Mouse (Mus musculus): Measurements from ENCODE around the gene Klhl7. TPM values are rescaled to one million over a fixed set of nuclear protein-coding genes. Genes with fewer than 3 reads are reported as not detected.

Gene Klhl7
- polyA plus RNA-seq (2015; fragmentation: Nextera tagmentation; extraction: Ambion mirVana): 31.0 and 31.2 TPM in 2 replicates

DNA sequence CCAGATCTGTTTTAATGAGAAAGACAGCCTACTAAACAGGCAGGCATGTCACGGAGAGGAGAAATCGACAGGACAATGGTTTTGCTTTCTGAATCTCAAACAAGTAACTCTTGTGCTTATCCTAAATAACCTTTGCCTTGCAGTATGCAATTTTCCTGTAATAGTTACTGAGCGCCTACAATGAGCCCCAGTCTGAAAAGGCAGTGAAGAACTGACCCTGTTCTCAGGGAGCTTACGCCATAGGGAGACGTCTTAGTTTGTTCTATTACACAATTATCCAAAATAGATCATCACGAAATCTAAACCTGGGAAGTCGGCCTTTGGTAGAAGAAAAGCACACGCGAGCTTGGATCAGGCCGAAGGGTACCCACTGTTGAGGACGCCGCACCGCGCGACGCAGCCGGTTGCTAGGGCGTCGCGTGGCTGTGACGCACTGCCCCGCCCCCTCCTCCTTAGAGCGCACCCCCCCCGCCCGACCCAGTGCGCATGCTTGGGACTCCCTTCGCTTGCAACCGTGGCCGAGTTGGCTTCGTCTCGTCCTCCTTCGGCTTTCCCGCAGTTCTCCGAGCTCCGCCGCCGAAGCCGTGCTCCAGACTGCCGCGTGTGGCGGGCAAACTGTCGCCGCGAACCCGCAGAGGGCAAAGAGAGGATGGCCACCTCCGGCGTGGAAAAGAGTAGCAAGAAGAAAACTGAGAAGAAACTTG, at the start of gene Klhl7:
Gene Klhl7 (plus strand): TSS at position 500 of the 704 bp plus-strand sequence.
- H3K27ac ChIP-seq (ENCODE audit: low read length): peak within 1 kb of the TSS; percentile 90
- WGBS: 1% methylated on average over 47 of the region's 47 CpGs
- H3K27me3 ChIP-seq (replicated peaks; ENCODE audit: control insufficient read depth, insufficient read depth, low read length): no peaks in the 10 kb centered on the region
- ATAC-seq: peak; percentile 97
- peak within 1 kb of the TSS; percentile 62 for H3K4me2 ChIP-seq (ENCODE audit: low read depth, low read length)
- no peaks in the 10 kb centered on the region for H3K36me3 ChIP-seq (ENCODE audit: control insufficient read depth, insufficient read depth, low read length)
- H3K9me3 ChIP-seq (ENCODE audit: control insufficient read depth, low read length): no peaks in the 10 kb centered on the region
- no peaks in the 10 kb centered on the region for H3K4me1 ChIP-seq (ENCODE audit: control insufficient read depth, insufficient read depth, low read length)
- peak within 1 kb of the TSS; percentile 87 for H3K9ac ChIP-seq (ENCODE audit: low read depth, low read length)
- H3K4me3 ChIP-seq (ENCODE audit: low read length): peak within 1 kb of the TSS; percentile 77

DNA sequence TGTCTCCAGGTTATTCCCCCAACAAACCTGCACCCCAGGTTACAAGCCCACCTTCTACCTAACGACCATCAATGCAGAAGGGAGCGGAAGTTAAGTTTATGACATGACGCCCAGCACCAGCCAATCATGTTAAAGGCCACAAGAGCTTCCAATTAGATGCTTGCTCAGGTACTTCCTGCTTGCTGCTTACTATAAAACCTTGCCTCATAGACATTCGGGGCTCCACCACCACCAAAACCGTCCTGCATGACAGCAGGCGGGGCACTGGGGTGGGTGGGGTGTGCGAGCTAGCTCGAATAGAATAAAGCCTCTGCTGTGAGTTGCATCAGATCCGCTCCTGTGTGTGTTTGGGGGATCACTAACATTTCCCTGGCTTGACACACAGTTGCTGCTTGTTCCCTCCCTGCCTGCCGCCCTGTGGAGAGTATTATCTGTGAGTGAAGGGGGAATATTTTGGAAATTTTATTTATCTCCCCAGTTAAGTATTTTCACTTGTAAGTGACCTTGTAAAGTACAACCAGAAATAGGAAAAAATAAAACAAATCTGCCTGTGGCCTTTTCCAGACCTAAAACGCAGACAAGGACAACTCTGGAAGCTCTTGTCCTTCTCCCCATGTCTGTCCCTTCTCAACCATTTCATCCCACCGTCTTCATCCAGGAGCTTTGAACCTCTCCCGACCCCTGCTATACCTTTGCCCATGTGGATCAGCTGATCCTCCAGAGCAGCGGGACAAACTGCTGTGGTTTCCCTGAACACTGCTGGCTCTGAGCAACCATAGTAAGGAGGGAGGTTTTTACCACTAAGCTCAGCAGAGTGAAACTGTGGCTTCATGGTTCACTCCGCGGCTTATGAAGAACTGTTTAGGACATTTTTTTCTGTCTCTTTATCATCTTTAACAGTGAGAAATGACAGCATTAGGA, 48.4 kb upstream of the Klhl7 start:
- Histone ChIP-seq H3K4me1 (ENCODE audit: control insufficient read depth, insufficient read depth, low read length) (0 out of 2 replicates have a peak, but pooled peaks cover 6% of the 10 kb centered on the region), H3K9me3 (ENCODE audit: control insufficient read depth, low read length) (no peaks in the 10 kb centered on the region), H3K27me3 (replicated peaks; ENCODE audit: control insufficient read depth, insufficient read depth, low read length) (no peaks in the 10 kb centered on the region), H3K9ac (ENCODE audit: low read depth, low read length) (no peak overlapping the region), H3K4me2 (ENCODE audit: low read depth, low read length) (no peak overlapping the region), H3K27ac (ENCODE audit: low read length) (no peak overlapping the region), H3K36me3 (ENCODE audit: control insufficient read depth, insufficient read depth, low read length) (no peaks in the 10 kb centered on the region), H3K4me3 (ENCODE audit: low read length) (no peak overlapping the region)
- WGBS: 57% methylated on average over 16 of the region's 16 CpGs
- ATAC-seq: no peak

DNA sequence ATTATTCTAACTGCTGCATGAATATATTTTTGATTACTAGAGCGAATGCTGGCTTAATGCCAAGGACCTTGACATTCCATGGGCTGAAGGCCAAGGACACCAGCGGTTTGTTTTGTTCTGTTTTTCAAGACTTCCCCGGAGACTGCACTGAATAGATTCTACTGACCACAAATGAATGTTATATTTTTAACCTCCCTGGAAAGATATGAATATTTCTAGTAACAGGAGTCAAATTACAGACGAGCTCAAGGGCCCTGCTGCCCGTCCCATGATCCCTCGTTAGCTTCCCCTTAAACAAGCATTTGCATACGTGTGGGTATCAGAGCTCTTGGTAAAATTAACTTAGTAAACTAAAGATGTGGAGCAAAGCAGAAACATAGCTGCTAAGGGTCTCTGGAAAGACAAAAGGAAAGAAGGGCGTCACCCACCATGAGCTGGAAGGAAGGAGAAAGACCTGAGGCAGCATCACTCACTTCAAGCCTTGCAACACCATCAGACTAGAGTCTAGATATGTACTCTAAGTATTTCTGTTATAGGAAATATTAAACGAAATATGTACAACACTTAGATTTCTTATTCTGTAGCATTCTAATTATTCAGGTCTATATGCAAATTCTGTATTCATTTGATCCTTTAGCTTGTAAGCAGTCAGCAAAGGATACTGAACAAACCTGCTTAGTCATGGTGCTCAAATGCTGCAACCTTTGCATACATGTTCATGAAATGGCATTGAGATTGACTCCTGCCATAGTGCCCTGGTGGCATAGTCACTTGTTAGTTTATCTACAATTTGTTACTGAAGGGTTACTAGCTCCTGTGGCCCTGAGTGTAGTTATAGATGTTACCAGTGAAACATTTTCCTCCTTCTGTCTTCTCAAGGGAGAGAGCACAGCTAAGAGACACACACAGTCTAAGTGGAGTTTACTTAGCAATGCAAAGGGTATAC, 46.9 kb upstream of the Klhl7 start:
- Histone ChIP-seq H3K27me3 (replicated peaks; ENCODE audit: control insufficient read depth, insufficient read depth, low read length) (no peaks in the 10 kb centered on the region), H3K4me3 (ENCODE audit: low read length) (no peak overlapping the region), H3K9ac (ENCODE audit: low read depth, low read length) (no peak overlapping the region), H3K4me2 (ENCODE audit: low read depth, low read length) (no peak overlapping the region), H3K27ac (ENCODE audit: low read length) (no peak overlapping the region), H3K36me3 (ENCODE audit: control insufficient read depth, insufficient read depth, low read length) (no peaks in the 10 kb centered on the region), H3K9me3 (ENCODE audit: control insufficient read depth, low read length) (no peaks in the 10 kb centered on the region), H3K4me1 (ENCODE audit: control insufficient read depth, insufficient read depth, low read length) (0 out of 2 replicates have a peak, but pooled peaks cover 6% of the 10 kb centered on the region)
- ATAC-seq: no peak
- WGBS: 43% methylated on average over 9 of the region's 9 CpGs

DNA sequence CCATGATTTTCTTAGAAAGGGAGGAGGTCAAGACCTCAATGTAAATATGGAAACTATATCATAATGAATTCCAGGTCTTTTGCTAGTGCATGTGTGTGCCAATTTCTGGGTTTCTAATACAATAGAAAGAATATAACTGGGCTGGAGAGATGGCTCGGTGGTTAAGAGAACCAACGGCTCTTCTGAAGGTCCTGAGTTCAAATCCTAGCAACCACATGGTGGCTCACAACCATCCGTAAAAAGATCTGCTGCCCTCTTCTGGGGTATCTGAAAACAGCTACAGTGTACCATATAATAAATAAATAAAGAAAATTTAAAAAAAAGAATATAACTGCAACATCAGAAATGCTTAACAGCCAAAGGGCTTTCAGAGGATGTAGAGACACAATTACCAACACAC, 46.0 kb upstream of the Klhl7 start:
- no peaks in the 10 kb centered on the region for H3K9me3 ChIP-seq (ENCODE audit: control insufficient read depth, low read length)
- H3K36me3 ChIP-seq (ENCODE audit: control insufficient read depth, insufficient read depth, low read length): no peaks in the 10 kb centered on the region
- H3K4me3 ChIP-seq (ENCODE audit: low read length): no peak overlapping the region
- H3K9ac ChIP-seq (ENCODE audit: low read depth, low read length): no peak overlapping the region
- WGBS: 89% methylated on average over 3 of the region's 3 CpGs
- H3K4me2 ChIP-seq (ENCODE audit: low read depth, low read length): no peak overlapping the region
- 0 out of 2 replicates have a peak, but pooled peaks cover 6% of the 10 kb centered on the region for H3K4me1 ChIP-seq (ENCODE audit: control insufficient read depth, insufficient read depth, low read length)
- H3K27me3 ChIP-seq (replicated peaks; ENCODE audit: control insufficient read depth, insufficient read depth, low read length): no peaks in the 10 kb centered on the region
- no peak for ATAC-seq
- no peak overlapping the region for H3K27ac ChIP-seq (ENCODE audit: low read length)

DNA sequence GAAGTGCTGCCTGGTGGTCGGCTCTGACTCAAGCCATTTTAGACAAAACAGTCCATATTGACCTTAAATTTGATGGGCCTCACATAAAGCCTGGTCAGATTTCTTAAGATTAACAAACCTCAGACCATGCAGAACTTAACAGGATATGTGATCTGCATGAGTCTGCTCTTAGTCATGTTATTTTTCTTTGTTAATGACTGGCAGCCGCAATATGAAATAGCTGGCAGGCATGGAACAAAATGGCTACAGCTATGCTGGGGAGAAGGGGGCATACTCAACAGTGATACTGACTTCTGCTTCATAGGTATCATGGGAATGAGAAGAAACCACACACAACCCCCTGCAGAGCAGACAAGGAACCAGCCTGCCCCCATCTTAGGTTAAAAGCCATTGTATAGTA, 43.5 kb upstream of the Klhl7 start:
- whole genome bisulfite sequencing: 91% methylated on average over 2 of the region's 2 CpGs
- H3K27ac ChIP-seq (ENCODE audit: low read length): no peak overlapping the region
- no peaks in the 10 kb centered on the region for H3K27me3 ChIP-seq (replicated peaks; ENCODE audit: control insufficient read depth, insufficient read depth, low read length)
- H3K4me3 ChIP-seq (ENCODE audit: low read length): no peak overlapping the region
- H3K4me1 ChIP-seq (ENCODE audit: control insufficient read depth, insufficient read depth, low read length): 0 out of 2 replicates have a peak, but pooled peaks cover 6% of the 10 kb centered on the region
- no peaks in the 10 kb centered on the region for H3K9me3 ChIP-seq (ENCODE audit: control insufficient read depth, low read length)
- no peak overlapping the region for H3K9ac ChIP-seq (ENCODE audit: low read depth, low read length)
- ATAC-seq: no peak
- H3K36me3 ChIP-seq (ENCODE audit: control insufficient read depth, insufficient read depth, low read length): no peaks in the 10 kb centered on the region
- H3K4me2 ChIP-seq (ENCODE audit: low read depth, low read length): no peak overlapping the region

DNA sequence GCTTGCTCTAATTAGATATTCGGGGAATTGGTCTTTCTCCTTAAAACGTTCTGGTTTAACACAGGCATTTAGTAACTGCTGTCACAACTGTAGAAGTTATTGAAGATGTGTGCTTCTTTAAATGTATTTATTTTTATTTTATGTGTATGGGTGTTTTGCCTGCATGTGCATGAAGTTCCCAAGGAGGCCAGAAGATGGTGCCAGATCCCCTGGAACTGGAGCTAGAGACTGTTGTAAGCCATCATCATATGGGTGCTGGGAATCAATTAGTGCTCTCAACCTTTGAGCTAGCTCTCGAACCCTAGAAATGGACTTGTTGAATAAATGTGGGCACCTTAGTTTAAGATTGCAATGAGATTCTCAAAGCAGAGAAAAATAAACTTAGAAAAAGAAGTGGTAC, 42.8 kb upstream of the Klhl7 start:
- WGBS: 74% methylated on average over 3 of the region's 3 CpGs
- Histone ChIP-seq H3K36me3 (ENCODE audit: control insufficient read depth, insufficient read depth, low read length) (no peaks in the 10 kb centered on the region), H3K4me3 (ENCODE audit: low read length) (no peak overlapping the region), H3K4me2 (ENCODE audit: low read depth, low read length) (no peak overlapping the region), H3K27ac (ENCODE audit: low read length) (no peak overlapping the region), H3K27me3 (replicated peaks; ENCODE audit: control insufficient read depth, insufficient read depth, low read length) (no peaks in the 10 kb centered on the region), H3K9me3 (ENCODE audit: control insufficient read depth, low read length) (no peaks in the 10 kb centered on the region), H3K4me1 (ENCODE audit: control insufficient read depth, insufficient read depth, low read length) (0 out of 2 replicates have a peak, but pooled peaks cover 6% of the 10 kb centered on the region), H3K9ac (ENCODE audit: low read depth, low read length) (no peak overlapping the region)
- no peak for ATAC-seq

DNA sequence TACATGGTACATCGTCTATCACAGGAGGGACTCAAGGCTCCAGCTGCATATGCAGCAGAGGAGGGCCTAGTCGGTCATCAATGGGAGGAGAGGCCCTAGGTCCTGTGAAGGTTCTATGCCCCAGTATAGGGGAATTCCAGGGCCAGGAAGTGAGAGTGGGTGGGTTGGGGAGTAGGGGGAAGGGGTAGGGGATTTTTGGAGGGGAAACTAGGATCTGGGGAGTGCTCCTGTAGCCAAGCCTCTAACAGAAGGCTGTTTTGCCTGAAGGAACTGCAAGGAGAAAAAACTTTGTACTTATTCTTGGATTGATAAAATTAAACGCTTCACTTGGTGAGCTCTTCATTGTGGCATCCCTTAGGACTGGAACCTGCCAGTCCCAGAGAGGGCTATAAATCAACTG, 39.5 kb upstream of the Klhl7 start:
- H3K27ac ChIP-seq (ENCODE audit: low read length): no peak overlapping the region
- no peak overlapping the region for H3K4me3 ChIP-seq (ENCODE audit: low read length)
- no peaks in the 10 kb centered on the region for H3K36me3 ChIP-seq (ENCODE audit: control insufficient read depth, insufficient read depth, low read length)
- H3K9ac ChIP-seq (ENCODE audit: low read depth, low read length): no peak overlapping the region
- WGBS: 56% methylated on average over 3 of the region's 3 CpGs
- no peaks in the 10 kb centered on the region for H3K9me3 ChIP-seq (ENCODE audit: control insufficient read depth, low read length)
- H3K4me2 ChIP-seq (ENCODE audit: low read depth, low read length): no peak overlapping the region
- no peak for ATAC-seq
- H3K4me1 ChIP-seq (ENCODE audit: control insufficient read depth, insufficient read depth, low read length): no peaks in the 10 kb centered on the region
- no peaks in the 10 kb centered on the region for H3K27me3 ChIP-seq (replicated peaks; ENCODE audit: control insufficient read depth, insufficient read depth, low read length)

DNA sequence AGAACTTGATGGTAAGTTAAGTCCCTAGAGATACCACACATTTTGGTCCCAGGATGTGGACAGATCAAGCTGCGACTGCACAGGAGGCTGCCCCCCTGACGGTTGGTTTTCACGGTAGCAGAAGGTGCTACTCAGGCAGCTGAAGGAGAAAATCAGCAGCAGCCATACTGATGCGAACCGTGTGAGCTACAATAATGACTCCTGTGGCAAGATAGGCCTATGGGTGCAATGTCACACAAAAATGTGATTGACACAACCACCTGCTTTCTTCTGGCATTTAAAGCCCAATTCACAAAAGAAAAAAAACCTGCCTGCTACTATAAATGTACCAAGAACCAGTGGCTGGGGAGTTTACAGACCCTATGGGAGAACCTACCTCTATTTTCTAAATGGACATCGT, 37.4 kb upstream of the Klhl7 start:
- no peaks in the 10 kb centered on the region for H3K4me1 ChIP-seq (ENCODE audit: control insufficient read depth, insufficient read depth, low read length)
- H3K36me3 ChIP-seq (ENCODE audit: control insufficient read depth, insufficient read depth, low read length): no peaks in the 10 kb centered on the region
- no peak overlapping the region for H3K4me2 ChIP-seq (ENCODE audit: low read depth, low read length)
- WGBS: 82% methylated on average over 6 of the region's 6 CpGs
- H3K9me3 ChIP-seq (ENCODE audit: control insufficient read depth, low read length): no peaks in the 10 kb centered on the region
- H3K9ac ChIP-seq (ENCODE audit: low read depth, low read length): no peak overlapping the region
- H3K27ac ChIP-seq (ENCODE audit: low read length): no peak overlapping the region
- H3K4me3 ChIP-seq (ENCODE audit: low read length): no peak overlapping the region
- H3K27me3 ChIP-seq (replicated peaks; ENCODE audit: control insufficient read depth, insufficient read depth, low read length): no peaks in the 10 kb centered on the region
- no peak for ATAC-seq

DNA sequence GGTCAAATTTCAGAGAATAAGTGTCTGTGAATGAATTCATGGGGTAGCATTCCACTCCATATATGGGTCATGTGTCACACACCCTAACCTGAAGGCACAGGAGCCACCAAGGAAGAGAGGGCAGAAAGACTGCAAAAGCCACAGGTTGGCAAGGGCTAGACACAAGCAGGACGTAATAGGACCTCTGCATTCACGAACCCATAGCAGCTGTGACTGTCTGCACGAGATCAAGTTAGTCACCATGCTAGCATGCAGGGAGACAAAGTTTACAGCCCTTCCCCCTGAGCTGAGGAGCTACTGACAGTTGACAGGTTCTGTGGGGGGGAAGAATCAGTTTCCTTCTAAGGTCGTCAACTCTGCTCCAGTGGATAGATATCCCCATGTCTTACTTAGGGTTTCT, 36.9 kb upstream of the Klhl7 start:
- Histone ChIP-seq H3K9ac (ENCODE audit: low read depth, low read length) (no peak overlapping the region), H3K9me3 (ENCODE audit: control insufficient read depth, low read length) (no peaks in the 10 kb centered on the region), H3K4me3 (ENCODE audit: low read length) (no peak overlapping the region), H3K36me3 (ENCODE audit: control insufficient read depth, insufficient read depth, low read length) (no peaks in the 10 kb centered on the region), H3K27ac (ENCODE audit: low read length) (no peak overlapping the region), H3K4me1 (ENCODE audit: control insufficient read depth, insufficient read depth, low read length) (no peaks in the 10 kb centered on the region), H3K27me3 (replicated peaks; ENCODE audit: control insufficient read depth, insufficient read depth, low read length) (no peaks in the 10 kb centered on the region), H3K4me2 (ENCODE audit: low read depth, low read length) (no peak overlapping the region)
- 63% methylated on average over 4 of the region's 4 CpGs for WGBS
- no peak for ATAC-seq

Data from intestine, embryonic 16.5 days (tissue).